Mouse (Mus musculus): ENCODE results near the gene Dusp12.

The Dusp12 gene

GRCm38 (mm10) chr1:170884978-170885561 is at the start of gene Dusp12, which contains the start of gene Gm26620:
Gene Dusp12 (minus strand): TSS chr1:170885540.
Gene Gm26620 (plus strand): TSS chr1:170885065.
- peak; percentile 91 for DNase-seq

GRCm38 (mm10) chr1:170934383-170934782 is 49.0 kb upstream of the Dusp12 start:
- DNase-seq: no peak

DNA sequence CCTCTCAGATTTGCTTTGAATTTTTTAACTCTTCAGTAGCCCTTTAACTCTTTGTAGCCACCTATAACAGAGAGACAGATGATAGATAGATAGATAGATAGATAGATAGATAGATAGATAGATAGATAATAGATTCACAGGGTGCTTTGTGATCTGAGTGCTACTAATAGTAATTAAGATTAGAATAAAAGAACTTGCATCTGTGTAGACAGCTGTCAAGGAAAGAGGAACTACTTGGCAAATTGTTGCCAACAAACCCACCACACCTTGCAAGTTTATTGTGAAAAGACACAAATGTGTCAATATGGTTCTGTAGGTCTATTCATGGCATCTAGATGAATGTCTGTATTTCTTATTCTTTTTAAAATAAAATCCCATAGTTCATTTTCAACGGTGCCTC is 48.6 kb upstream of the Dusp12 start:
- no peak for DNase-seq

DNA sequence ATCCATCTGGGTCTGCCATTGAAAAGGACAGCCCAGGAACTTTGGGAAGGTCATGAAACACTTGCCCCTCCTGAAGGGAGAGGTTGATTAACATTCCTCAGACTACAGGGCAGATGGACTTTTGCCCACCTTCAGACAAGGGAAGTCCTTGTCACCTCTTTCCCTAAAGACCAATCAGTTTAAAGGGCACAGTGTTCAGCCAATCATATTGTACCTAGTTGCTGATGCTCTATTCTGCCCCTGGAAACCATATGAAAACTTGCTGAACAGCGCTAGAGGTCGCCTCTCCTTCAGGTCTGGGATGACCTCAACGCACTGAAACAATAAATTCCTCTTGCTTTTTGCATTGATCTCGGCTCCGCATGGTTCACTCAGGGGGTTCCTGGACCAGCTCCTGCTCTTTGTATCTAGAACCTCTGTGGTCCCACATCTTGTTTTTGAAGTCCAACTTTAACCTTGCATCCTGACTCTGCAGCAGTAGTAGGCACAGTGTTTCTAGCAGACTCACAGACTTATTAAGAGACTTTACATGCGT is 48.1 kb upstream of the Dusp12 start:
- DNase-seq: no peak

DNA sequence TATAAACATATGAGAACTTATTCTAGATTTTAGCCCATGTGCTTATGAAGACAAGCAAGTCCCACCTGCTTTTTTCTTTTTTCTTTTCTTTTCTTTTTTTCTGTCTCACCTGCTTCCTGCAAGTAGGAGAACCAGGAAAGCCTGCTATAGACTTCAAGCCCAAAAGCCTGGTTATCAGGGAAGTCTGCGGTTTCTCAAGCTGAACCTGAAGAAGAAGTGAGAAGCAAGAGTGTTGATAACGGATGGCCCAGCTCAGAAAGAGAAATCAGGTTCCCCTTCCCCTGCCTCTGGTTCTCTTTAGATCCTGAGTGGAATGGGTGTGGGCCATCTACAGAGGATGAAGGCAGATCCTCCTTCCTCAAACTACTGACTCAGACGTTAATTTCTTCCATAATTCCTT is 46.7 kb upstream of the Dusp12 start:
- no peak for DNase-seq

DNA sequence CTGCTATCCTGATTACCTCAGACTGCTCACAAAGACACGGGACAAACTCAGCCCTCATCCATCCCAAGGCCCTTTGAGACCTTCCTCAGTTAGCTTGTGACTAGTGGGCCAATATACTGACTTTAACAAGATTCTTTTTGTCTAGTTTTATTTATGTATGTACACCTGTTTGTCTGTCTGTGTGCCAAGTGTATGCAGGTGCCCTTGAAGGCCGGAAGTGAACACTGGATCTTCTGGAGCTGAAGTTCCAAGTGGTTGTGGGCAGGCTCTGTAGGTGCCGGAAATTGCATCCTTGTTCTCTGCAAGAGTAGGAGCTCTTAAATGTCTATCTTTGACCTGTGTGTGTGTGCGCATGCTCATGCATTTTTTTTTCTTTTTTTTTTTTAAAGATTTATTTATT is 43.9 kb upstream of the Dusp12 start:
- DNase-seq: no peak

- DNase-seq: no peak
These were observed 43.1 kb upstream of the Dusp12 start for GRCm38 (mm10) chr1:170928467-170928866.

- no peak for DNase-seq
These were observed 42.0 kb upstream of the Dusp12 start, which contains the start of gene Fcrla for GRCm38 (mm10) chr1:170927378-170927777. Gene Fcrla (minus strand): TSS chr1:170927583.

DNA sequence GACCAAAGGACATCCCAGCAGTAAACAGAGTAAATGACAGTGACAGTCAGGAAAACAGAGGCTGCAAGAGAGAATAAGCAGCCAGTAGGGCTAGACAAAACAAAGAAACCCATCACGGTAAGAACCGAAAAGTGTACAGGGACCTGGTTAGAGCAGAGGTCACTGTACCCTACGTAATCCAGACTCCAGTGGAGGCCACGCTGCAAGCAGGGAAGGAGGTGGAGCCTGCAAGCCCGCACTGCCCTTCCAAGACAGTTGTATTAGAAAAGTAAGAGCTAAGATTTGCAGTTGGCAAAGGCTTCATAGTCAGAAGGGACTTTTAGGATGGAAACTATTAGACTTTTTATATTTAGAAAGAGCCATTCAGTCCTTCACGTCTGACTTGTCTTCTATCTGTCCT is 41.6 kb upstream of the Dusp12 start:
- DNase-seq: no peak

GRCm38 (mm10) chr1:170924485-170924884 is 39.1 kb upstream of the Dusp12 start:
- DNase-seq: peak; percentile 16

DNA sequence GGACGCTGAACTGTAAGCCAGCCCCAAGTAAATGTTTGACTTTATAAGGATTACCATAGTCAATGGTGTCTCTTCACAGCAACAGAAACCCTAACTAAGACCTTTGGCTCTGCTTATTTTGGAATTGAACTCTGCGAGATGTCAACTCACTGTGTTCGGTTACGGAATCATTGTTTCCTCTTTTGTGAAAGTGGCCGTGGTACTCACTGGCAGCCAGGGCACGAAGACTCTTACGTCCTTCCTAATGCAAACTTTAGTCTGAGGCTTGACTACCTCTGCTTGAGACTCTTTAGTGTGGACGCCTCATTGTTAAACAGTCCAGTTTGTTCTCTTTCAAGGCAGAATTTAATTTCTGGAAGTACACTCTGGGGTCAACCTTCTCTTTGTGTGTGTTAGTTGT is 34.0 kb upstream of the Dusp12 start:
- no peak for DNase-seq

GRCm38 (mm10) chr1:170915657-170916056 is 30.3 kb upstream of the Dusp12 start:
- no peak for DNase-seq

DNA sequence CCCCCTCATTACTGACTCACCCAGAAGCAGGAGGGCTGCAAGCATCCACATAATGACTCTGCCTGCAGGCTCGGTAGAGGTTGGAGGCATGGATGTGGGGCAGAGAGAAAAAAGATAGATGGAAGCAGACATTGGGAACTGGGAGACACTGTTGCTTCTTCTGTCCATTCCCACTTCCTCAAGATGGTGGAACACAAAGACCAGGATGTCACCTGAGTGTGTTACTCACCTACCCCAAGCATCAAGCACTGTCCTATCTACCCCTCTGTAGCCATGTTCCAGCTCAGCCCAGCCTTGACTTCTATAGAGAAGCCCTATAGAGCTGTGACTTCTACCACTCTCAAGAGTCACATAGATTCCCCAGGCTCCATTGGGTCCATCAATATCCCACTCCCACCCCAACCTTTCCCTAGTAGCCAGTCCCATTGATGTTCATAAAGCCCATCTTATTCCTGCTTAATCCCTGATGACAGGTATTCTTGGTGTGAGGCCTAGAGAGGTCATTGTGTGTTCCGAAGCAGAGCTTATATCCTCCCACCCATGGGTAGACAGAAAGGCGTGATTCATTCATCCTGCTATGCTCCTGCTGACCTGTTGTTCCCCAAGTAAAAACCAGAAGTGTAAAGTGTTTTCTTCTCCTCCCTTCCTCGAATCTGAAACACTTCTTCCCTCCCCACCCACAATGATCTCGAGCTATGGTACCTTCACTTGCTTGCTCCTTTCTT is 27.7 kb upstream of the Dusp12 start, which contains the start of gene Fcrlb:
Fcrlb (minus strand) TSS at position 51 of the 725 bp plus-strand sequence.
- no peak for DNase-seq

DNA sequence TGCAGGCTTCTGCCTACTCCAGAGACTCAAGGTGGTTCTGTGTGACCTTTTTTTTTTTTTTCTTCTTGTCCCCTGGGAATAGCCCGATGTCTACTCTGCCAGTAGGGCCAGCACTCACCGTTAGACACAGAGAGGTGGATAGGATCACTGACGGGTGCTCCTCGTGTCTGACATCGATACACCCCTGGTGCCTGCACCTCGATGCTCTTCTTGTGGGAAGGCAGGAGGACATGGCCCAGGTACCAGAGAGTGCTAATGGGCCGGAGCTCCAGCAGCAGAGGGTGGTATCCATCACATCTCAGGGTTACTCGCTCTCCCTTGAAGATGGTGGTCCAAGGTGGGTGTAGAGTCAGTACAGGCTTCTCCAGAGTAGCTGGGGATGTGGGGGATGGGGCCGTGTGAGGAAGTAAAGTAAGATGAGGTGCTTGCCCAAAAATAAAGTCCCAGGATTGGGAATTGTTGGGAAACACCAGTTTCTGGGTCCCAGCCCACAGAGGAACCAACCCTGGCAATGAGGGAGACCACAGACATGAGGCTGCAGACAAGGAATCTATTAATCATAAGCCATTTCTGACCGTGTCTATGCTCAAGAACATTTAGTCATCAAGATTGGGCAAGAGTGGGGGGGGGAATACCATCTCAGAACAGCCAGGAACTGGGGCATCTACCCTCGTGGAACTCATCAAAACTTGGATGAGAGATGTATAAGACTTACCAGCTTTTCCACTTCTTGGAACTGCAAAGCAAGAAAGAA is 26.7 kb upstream of the Dusp12 start:
- no peak for DNase-seq

DNA sequence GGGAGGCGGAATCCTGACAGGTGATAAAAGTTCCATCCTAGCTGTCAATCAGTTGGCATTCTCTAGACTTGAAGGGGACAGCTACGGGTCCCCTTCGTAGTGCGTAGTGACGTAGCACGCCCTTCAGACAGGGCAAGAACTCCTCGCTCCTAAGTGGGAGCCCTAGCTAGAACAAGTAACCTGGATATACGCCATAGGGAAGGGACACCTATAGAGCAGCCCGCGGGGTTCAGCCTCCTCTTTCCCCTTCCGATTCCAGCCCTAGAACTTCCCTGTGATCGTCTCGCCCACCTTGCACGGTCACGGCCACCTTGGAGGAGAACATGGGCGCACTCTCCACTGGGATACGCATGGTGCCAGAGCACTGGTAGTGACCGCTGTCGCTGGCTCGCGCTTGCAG is 23.0 kb upstream of the Dusp12 start:
- no peak for DNase-seq

DNA sequence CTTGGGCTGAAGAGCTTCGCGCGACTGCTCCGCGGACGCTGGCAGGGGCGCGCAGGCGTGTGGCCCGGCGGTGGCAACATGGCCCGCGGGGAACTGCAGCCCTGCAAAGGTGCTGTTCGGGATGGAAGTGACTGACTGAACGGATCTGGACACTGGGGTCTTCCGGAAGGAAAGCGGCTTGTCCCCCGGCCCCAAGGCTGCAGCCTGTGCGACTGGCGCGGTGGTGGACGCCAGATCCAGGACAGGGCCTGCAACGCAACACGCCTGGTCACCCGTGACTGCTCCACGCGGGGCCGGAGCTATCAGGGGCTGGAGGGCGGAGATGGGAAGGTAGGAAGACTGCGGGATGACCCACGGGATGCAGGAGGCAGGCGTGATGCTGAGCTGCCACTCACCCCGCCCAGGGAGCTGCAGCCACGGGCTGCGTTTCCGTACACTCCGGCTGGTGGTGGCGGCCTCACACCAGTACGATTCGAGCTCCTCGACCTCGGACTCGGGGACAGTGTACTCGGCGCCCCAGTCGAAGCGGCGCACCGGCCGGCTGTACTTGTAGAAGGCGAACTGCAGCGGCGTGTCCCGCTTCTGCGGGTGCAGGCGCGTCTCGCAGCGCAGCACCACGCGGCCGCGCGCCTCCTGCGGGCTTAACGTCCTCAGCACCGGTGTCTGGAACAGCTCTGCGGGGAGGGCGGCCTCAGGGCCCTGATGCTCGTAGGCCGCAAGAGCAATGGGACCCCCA is 22.3 kb upstream of the Dusp12 start:
- DNase-seq: no peak

DNA sequence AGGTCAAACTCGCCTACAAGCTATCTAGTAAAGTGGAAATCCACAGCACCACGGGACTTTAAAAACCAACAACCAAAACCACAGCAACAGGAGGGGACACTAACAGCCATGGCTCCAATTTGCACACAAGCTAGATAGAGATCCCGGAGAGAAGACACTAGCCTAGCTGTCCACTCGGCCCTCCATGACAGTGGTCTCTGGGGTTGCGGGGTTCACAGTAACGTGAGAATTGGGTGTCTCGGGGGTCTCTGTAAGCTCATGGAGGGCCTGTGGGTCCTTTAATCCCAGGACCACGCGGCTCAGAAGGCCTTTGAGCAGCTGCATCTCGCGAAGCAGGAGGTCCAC is 21.7 kb upstream of the Dusp12 start:
- no peak for DNase-seq

DNA sequence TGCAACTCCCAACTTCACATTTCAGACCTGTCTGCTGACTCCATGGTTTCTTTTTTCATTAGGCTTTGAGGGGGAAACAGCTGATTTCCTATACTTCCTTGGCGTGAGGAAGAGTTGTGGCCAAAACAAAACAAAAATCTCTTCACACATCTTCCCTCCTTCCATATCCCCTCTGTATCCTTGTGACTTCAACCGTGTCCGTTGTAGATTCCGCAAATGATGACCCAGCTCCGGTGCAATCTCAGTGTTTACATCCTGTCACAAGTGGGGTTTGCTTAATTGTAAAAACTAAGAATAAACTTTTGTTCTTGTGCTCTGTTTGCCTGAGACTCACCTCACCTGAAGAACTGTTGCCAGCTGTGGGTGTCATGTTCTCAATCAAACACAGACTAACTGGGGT is 18.1 kb upstream of the Dusp12 start:
- DNase-seq: no peak

DNA sequence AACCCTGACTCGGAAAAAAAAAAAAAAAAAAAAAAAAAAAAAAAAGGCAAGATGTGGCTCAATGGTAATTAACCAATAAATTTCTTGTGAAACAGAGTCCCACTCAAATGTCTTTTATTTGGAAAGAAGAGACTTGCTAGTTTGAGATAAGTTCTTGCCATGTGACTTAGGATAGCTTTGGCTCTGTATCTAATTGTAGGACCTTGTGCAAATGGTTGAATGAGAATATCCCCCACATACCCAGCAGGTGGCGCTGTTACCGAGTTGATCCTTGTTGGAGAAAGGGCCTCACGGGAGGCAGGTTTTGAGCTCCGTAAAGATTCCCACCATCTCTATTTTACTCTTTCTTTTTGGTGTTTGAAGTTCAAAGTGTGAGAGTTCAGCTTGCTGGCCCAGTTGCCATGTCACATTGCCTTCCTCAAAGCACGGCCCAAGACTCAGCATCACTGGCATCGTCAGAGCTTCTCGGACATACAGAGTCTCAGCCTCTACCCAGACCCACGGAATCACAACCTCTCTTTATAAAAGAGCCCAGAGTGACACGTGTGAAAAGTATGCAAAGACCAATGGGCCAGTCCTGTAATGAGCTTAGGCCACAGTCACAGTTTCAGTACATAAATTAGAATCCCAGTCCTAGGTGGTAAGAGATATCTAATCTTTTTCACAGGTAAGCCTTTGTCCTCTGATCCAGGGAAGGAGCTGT is 16.3 kb upstream of the Dusp12 start:
- peak; percentile 89 for DNase-seq

DNA sequence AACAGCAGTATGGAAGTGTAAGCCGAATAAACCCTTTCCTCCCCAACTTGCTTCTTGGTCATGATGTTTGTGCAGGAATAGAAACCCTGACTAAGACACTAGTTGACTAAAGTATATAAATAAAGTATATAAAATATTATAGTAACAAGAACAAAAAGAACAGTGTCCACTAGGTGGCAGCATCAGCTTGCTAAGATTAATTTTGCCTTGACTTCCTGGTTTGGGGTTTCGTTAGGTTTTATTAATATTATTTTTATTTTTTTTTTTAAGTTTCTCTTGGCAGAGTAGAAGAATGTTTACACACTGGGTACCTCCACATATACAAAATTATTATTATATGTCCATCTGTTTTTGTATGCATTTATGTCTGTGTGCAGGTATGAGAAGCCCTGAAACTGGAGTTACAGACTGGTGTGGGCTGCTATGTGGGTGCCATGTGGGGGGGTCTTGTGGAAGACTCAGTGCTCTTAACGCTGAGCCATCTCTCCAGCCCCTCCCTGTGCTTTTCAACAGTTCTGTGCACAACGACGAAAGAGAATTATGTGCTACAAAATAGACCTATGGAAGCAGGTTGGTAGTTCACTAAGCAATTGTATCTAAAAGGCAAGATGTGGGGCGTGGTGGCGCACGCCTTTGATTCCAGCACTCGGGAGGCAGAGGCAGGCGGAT is 15.6 kb upstream of the Dusp12 start:
- peak; percentile 75 for DNase-seq

- no peak for DNase-seq
These were observed 13.2 kb upstream of the Dusp12 start for GRCm38 (mm10) chr1:170898413-170899075.

Measured in kidney, adult 9 months (tissue).